Mouse (Mus musculus): Measurements from ENCODE around the gene Ctnnal1. TPM values are rescaled to one million over a fixed set of nuclear protein-coding genes. Genes with fewer than 3 reads are reported as not detected.

Ctnnal1 gene
- total RNA-seq, 2 experiments from 2014 or later, result 24.1 to 25.1 TPM

DNA sequence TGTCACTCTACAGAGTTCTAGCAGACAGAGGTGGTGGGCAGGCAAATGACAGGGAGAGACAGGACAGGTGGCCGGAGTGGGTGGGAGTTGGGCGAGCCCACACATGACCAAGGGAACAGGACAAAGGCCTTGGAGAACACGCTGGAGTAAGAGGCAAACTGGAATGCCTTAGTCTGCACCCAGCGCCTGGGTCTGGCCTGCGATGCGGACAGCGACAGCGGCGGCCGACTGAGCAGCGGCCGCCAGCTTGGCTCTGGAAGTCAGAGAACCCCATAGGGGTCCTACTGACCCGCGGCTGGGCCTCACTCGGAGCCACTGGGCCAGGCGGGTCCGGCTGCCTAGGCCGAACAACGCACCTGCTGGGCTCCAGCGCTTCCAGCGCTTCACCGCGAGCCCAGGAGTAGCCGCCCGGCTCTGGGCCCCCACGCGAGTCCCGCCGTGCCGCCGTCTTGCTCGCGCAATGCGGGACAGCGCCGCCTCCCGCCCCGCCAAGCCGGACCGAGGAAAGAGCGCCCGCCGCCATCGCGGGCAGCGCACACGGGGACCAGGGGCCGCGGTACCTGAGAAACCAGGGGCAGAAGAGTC, 479 bp downstream of the Ctnnal1 start:
- DNase-seq (ENCODE audit: low spot score), result no peak
- intact Hi-C loops (cut with DNase I), result no loop called here

DNA sequence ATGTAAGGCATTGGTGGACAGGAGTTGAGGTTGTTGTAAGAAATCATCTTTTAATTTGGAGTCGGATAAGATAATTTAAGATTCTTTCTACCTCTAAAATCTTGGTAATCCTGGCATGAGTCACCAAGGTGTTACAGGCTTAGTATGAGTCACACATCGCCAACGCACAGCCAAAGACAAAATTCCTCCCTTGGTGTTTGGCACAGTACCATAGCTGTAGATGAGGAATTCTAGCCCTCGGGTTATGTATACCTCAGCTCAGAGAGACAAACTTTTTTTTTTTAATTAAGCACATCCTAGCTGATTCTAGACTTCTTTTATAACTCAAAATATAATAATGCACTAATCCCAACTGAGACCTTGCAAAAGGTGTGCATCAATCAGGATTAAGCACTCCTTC, 972 bp downstream of the Ctnnal1 start:
- no peak for DNase-seq (ENCODE audit: low spot score)
- intact Hi-C loops (cut with DNase I), result no loop called here

DNA sequence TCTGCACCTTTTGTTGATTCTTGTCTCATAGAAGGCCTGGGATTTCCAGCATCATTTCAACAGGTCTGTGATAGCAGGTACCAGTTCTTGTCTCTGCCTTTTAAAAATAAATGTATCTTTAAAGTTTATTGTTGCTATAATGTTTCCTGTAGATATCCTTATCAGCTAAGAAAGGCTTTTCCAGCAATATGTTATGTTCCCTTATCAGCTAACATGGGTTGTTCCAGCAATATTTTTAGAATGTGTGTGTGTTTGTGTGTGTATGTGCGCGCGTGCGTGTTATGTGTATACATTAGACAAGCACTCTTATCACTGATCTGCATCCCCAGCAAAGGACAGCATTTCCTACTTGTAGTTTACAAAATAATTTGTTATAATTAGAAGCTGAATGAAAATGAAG, 3.4 kb downstream of the Ctnnal1 start:
- no peak for DNase-seq (ENCODE audit: low spot score)
- intact Hi-C loops (cut with DNase I), result no loop called here

DNA sequence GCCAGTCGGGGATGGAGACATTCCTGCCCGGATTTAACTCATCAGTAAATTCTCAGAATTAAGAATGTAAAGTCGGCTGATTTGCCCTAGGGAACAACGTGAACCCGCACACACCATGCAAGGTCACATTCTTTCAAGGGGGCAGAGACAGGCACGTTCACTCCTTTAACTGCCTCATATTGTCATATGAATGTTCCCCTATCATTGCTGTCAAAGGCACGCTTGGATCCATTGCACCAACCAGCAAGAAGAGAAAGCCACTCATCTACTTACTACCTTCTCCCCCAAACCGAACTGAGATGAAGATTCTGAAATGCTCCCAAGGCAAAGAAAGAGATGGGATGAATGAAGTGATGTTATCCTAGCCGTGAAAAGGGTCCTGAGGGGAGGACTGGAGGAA, 6.3 kb downstream of the Ctnnal1 start:
- DNase-seq (ENCODE audit: low spot score), result no peak
- intact Hi-C loops (cut with DNase I), result no loop called here

DNA sequence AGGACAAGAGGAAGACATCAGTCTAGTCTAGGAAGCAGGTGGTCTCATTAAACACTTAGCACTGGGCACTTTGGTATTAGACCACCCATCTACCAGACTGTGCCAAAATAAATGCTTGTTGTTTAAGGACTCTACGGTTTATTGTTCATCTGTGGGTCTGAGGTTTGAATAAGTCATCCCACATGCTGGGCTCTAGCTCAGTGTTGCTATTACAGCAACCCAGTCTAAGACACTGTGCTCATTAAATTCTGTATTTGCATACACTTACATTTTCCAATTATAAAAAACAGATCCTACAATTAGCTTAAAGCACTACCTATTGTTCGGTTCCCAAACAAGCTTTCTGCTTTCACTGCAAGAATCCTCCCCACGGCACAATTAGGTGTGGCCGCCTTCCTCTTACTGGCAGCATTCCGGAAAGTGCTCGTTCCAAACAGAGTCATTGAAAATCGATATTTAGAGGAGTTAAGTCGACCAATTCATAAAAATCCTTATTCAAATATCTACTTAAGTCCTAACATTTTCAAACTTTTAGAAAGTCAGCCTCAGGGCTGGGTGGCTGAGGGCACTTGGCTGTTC, 8.5 kb downstream of the Ctnnal1 start:
- DNase-seq (ENCODE audit: low spot score), result no peak
- intact Hi-C loops (cut with DNase I), result no loop called here

DNA sequence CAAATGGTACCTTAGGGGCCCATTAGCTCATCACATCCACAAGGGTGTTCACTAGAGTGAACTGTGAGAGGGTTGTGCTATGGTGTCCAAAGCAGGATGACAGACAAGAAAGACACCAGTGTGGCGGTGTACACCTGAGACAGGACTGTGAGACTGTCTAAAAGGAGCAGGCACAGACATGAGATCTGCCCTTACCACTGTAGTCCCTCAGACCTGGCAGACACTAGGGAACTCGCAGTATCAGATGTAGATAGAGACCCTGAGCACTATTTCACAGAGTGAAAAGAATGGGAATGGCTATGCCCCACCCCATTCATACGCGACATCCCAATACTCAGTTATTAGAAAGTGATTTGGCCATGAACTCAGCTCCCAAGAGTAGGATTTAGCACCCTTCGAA, 9.1 kb downstream of the Ctnnal1 start:
- DNase-seq (ENCODE audit: low spot score), result no peak
- intact Hi-C loops (cut with DNase I), result no loop called here

DNA sequence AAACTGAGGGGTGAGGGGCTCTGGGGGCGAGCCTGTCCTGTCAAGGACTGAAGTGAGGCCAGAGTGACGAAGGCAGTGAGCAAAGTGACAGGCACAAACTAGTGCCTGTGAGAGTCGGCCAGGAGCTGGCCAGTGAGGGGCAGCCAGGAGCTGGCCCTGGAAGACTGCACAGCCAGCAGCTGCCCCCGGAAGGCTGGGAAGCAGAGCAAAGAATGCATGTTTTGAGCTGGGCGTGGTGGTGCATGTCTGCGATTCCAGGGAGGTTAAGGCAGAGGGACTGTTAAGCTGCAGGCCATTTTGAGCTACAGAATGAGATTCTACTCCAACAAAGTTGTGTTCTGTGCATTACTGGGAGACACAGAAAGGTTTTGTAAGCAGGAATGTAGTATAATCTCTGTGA, 14.3 kb downstream of the Ctnnal1 start:
- no peak for DNase-seq (ENCODE audit: low spot score)
- intact Hi-C loops (cut with DNase I), result no loop called here

DNA sequence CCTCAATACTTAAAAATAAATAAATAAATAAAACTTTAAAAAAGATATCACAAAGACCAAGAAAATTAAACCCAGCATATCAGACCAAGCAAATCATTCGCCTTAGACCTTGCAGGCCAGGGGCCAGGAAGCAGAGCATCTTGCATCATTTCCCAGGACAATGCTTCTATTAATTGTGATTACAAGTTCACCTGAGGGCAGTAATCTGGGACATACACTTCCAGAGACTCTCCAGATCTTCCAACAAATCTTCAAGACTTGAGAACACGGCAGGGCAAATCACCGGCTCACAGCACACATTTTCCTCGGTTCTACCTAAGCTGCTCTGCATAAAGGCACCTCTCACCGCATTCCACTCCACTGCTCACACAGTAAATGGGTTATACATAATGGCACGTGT, 16.9 kb downstream of the Ctnnal1 start:
- intact Hi-C loops (cut with DNase I), result no loop called here
- DNase-seq (ENCODE audit: low spot score), result no peak

DNA sequence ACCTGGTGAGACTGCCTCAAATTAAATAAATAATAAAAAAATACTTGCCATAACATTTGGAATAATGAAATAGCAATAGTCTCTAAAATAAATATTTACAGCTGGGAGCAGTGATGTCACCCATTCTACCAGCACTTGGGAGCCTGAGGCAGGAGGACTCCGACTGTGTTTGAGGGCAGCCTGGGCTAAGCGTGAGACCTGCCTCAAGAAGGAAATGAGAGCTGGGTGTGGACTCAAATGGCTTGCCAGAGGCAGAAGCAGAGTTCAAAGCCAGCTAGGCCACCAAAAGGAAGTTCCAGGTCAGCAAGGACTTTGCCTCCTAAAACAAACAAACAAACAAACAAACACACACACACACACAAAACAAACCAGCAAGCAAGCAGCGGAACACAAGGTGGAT, 17.6 kb downstream of the Ctnnal1 start:
- intact Hi-C loops (cut with DNase I), result no loop called here
- DNase-seq (ENCODE audit: low spot score), result no peak

DNA sequence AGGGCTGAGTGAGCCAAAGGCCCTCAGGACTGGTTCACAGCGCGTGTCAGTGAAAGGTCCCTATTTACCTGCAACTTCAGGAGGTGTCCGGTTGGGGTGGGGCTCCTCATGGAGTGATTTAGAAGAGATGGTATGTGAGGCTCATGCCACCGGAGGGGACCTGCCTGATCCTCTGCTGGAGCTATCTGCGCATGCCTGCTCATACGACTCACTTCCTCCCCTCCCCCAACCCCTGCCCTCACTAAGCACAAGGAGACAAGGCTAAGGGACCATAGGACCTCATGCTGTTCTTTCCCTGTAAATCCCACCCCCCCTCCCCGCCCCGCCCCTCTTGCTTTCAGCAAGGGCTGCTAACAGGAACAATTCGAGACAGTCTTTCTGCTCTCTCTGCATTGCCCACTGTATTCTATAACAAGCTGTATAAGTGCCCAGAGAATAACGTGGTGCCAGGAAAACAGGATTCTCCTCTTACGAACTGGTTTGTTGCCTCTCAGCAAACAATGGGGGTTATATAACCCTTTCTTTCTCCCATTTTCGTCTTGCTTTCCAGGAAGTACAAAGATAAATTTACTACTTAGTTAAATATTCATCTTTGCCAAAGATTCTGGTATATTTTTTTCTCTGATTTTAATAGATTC, 19.0 kb downstream of the Ctnnal1 start:
- intact Hi-C loops (cut with DNase I), result no loop called here

DNA sequence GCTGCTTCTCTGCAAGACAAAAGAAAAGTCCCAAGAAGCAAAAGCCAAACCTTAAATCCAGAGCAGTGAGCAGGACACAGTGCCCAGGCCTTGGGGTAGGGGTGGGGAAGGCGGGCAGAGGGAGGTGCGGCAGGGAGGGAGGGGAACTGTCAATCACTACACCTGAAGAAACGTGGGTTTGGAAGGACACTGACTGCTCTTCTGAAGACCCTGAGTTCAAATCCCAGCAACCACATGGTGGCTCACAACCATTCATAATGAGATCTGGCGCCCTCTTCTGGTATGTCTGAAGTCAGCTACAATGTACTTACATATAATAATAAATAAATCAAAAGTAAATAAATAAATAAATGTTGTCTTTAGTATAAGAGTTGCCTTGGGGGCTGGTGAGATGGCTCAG, 20.1 kb downstream of the Ctnnal1 start:
- intact Hi-C loops (cut with DNase I), result no loop called here
- no peak for DNase-seq (ENCODE audit: low spot score)

More for the DNA sequence above, 19.0 kb downstream of the Ctnnal1 start:
- DNase-seq (ENCODE audit: low spot score), result no peak

DNA sequence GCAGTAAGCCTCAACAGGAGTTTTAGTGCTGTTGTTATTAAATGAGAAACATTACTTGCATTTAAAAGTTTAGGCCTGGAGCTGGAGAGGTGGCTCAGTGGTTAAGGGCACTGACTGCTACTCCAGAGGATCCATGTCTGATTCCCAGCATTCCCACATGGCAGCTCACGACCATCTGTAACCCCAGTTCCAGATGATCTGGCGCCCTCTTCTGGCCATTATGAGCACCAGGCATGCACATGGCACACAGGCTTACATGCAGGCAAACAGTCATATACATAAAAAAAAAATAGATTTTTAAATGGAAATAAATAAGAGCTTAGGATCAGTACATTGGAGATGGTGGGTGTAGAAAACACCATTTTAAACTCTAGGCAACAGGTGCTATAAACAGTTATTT, 21.0 kb downstream of the Ctnnal1 start:
- intact Hi-C loops (cut with DNase I), result no loop called here
- no peak for DNase-seq (ENCODE audit: low spot score)

DNA sequence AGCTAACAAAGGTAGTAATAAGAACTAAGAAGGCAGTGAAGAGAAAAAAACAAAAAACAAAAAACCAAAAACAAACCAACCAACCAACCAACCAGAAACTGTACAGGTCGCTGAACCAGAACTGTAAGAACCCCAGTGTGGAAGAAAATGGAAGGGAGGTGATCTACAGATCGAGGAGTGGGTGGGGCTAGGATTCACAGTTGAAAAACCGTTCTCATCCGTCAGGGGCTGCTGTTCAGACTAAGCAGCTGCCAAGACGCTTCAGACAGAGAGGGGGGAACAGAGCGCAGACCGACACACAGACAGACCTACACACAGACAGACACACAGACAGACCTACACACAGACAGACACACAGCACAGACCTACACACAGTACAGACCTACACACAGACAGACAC, 22.5 kb downstream of the Ctnnal1 start:
- DNase-seq (ENCODE audit: low spot score), result no peak
- intact Hi-C loops (cut with DNase I), result no loop called here

DNA sequence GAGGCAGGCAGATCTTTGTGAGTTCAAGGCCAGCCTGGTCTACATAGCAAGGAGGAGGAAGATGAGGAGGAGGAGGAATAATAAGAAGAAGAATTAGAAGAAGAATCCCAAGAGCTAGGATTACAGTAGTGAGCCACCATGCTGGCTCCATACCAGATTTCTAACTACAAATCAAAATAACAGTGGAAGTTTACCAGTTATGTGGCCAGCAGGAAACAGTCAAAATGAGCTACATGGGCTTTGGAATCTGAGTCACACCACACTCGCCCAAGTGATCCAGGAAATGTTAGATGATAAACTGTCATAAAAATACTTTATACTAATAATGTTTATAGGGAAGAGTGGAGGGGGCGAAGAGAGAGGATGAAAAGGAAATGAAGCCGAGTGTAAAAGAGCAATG, 24.7 kb downstream of the Ctnnal1 start:
- no peak for DNase-seq (ENCODE audit: low spot score)
- intact Hi-C loops (cut with DNase I), result no loop called here

DNA sequence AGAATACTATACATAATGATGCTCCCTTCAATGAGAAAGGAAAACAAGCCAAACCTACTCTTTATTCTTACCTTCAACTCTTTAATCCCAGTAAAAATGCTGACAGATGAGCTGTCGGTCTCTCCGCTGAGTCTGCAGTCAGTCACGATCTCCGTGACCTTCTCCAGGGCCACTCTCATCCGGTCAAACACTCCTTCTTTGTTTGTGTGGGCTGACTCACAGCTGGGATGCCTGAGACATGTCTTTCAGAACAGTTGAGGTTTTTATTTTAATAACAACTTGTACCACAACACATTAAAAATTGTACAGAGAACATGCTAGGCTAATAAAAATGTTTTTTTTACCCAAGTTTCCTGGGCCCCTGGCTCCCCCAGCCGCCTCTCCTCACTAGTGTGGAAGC, 27.3 kb downstream of the Ctnnal1 start:
- intact Hi-C loops (cut with DNase I), result no loop called here
- DNase-seq (ENCODE audit: low spot score), result no peak

DNA sequence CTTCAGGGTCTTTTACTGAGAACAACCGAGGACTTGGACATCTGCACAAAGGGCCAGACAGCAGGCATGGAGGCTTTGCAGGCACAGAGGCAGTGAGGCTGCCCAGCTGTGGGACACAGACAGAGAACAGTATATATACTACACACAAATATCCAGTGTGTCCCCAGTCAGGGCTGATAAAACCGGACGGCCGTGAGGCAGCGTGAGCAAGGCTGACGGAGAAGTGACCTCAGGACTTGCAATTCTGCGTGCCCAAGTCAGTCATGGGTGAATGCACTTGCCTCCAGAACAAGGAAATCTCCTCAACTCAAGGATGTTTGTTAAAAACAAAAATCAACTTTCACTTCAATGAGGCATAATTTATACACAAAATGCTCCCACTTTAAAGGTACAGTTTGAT, 33.0 kb downstream of the Ctnnal1 start:
- intact Hi-C loops (cut with DNase I), result no loop called here
- no peak for DNase-seq (ENCODE audit: low spot score)

DNA sequence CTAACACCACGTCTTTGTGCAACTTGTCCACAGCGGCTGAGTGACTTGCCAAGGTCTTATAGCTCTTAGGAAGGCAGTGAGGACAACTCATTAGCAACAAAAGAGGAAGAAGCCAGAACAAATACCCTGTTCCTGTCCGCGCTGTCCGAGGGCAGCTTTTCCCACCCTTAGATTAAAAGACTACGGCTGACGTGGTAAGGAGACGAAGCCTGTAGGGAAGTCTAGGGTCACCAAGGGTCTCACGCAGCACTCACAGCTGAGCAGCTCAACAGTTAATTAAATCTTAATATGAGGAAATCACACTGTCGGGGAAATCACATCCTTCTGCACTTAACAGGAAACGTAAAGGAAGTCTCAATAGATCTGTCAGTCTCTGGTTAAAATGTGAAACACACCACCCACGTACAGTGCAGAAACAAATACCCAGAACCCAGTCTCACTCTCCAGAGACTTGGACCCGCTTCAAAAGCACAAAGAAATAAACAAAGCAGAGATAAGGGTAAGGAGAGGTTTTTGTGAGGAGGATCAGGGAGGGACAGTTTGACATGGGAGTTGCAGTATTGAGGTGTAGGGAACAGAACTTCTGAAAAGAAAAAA, 33.9 kb downstream of the Ctnnal1 start:
- intact Hi-C loops (cut with DNase I), result no loop called here
- no peak for DNase-seq (ENCODE audit: low spot score)

DNA sequence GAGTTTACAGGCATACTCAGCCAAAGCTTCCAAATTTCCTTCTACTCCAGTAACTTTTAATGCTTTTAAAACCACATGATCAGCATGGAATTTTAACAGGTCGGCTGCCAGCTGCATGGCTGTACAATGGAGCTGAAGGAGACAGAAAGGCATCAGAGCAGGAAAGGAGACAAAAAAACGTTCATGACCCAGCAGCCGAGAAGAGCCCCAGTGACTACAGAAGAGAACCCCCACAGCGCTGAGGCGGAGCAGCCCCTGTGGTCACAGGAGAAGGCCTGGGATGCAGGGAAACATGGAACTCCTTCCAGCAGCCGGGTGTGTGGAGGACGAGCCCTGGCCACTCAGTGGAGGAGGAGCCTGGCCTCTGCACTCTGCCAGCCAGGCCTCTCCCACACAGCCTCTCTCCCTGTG, 35.5 kb downstream of the Ctnnal1 start:
- peak; percentile 34 for DNase-seq (ENCODE audit: low spot score)
- intact Hi-C loops (cut with DNase I), result no loop called here

DNA sequence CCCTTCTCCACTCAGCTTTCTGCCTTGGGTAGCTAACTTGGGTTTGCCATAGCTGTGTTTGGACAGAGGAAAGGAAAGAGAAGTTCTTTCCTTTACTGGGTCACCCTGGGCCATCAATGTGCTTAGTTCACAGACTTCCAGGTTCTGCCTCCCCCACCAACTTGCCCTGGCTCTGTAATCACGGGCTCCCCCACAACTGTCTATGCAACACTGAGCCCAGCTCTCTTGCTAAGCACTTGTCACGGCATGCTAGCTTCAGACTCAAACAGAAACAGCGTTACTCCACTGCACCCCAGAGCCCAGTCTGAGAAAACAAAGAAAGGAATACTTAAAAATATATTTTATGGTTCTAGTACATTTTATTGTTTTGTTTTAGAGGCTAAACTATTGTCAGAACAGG, 36.1 kb downstream of the Ctnnal1 start:
- DNase-seq (ENCODE audit: low spot score), result no peak
- intact Hi-C loops (cut with DNase I), result no loop called here

DNA sequence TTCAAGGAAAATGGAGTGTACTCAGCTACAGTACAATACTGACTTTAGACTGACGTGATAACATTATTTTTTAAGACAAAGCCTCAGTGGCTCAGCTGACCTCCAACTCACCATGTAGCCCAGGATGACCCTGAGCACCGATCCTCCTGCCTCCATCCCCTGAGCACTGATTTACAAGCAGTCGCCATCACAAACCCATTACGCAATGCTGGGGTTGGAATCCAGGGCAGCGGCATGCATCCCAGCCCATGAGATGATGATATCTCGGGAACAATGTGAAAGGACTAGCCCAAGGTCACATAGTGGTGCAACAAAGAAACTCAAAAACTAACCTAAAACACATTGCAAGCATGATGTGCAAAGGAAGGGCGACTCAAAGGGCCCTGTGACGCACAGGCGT, 40.8 kb downstream of the Ctnnal1 start:
- DNase-seq (ENCODE audit: low spot score), result no peak
- intact Hi-C loops (cut with DNase I), result no loop called here

DNA sequence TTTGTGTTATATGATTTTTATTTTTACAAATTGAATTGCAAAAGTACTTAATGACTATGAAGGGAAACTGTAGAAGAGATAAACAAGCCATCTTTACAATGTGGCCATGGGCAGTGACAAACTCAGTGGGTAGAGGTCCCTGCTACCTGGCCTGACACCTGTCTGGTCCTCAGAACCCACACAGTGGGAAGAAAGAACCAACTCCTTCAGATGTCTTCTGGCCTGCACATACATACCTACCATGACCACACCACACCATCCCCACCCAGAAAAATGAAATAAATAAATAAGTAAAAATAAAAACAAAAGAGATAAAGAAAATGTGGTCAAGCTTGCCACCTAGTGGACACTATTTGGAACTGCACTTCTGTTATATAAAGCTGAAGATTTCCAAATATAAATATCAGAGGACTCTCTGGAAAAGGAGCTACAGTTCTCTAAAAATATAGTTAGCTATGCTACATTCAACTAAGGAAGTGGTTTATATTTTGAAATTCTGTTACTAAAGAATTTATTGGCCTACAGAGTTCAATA, 44.9 kb downstream of the Ctnnal1 start:
- intact Hi-C loops (cut with DNase I), result no loop called here
- no peak for DNase-seq (ENCODE audit: low spot score)

Data from heart, postnatal 25 days (tissue).